Mouse (Mus musculus) ES-E14 (cell line): ENCODE results near the gene 4933430I17Rik.

Experiments used
- CHD2 ChIP-seq: IDR thresholded peaks from 2 replicates; pipeline ENCODE4 v1.6.1; 2014; ENCODE audit warnings: mild to moderate bottlenecking, low read depth, low read length, inconsistent platforms
- HCFC1 ChIP-seq: IDR thresholded peaks from 2 replicates; pipeline ENCODE4 v1.6.1; 2012; ENCODE audit warnings: low read length, inconsistent platforms, borderline replicate concordance; ENCODE audit not compliant: insufficient read depth
- ZC3H11A ChIP-seq: IDR thresholded peaks from 2 replicates; pipeline ENCODE4 v1.6.1; 2012; ENCODE audit warnings: low read depth, mild to moderate bottlenecking, inconsistent platforms, low read length, borderline replicate concordance

GRCm38 (mm10) chr4:62570029-62570428 lies 44.9 kb downstream of the 4933430I17Rik start:
- TF ChIP-seq HCFC1 (no peak), ZC3H11A (no peak), CHD2 (no peak)
